23 mouse cellular contexts compared by ENCODE assay signal in genomic region chr12:91802586-91803206, GRCm38 (mm10).
"Had no signal": no experiment of that assay in that cellular context is flagged by ENCODE, and none has a peak within 500 bp of the region (broad histone marks: within the 10 kb centered on the region; RNA-seq: fewer than 3 reads in every experiment).

No protein-coding gene starts in this region.

- H3K4me1 ChIP-seq: hindbrain, embryonic 10.5 days; hindbrain, embryonic 12.5 days; intestine, embryonic 15.5 days; limb, embryonic 13.5 days; limb, embryonic 15.5 days had no signal

- H3K27me3 ChIP-seq: hindbrain, embryonic 12.5 days; intestine, embryonic 15.5 days; limb, embryonic 13.5 days; limb, embryonic 15.5 days; liver, embryonic 12.5 days had no signal

- H3K4me3 ChIP-seq: heart, embryonic 10.5 days; heart, embryonic 12.5 days; hindbrain, embryonic 10.5 days; hindbrain, embryonic 12.5 days; intestine, embryonic 15.5 days; layer of hippocampus, adult 2 months; left cerebral cortex, adult 2 months; limb, embryonic 13.5 days; limb, embryonic 15.5 days; liver, embryonic 12.5 days had no signal

- H3K36me3 ChIP-seq: heart, embryonic 12.5 days; intestine, embryonic 15.5 days; limb, embryonic 15.5 days had no signal

- ATAC-seq: hindbrain, embryonic 16.5 days; intestine, embryonic 15.5 days; intestine, postnatal 0 days; liver, embryonic 12.5 days had no signal

- DNase-seq: gastrocnemius, postnatal 25 days; heart, adult 18-20 months; heart, postnatal 10 days; heart, postnatal 4 days; kidney, adult 18-20 months; kidney, adult 8-10 months; kidney, postnatal 10 days; kidney, postnatal 25 days; kidney, postnatal 4 days; left cerebral cortex, postnatal 4 days had no signal

- H3K27ac ChIP-seq: heart, embryonic 10.5 days; hindbrain, embryonic 10.5 days; hindbrain, embryonic 12.5 days; hindbrain, embryonic 14.5 days; intestine, embryonic 15.5 days; layer of hippocampus, adult 2 months; limb, embryonic 13.5 days; limb, embryonic 15.5 days; liver, embryonic 12.5 days had no signal
